Mouse (Mus musculus): ENCODE data around the gene Apcs.

DNA sequence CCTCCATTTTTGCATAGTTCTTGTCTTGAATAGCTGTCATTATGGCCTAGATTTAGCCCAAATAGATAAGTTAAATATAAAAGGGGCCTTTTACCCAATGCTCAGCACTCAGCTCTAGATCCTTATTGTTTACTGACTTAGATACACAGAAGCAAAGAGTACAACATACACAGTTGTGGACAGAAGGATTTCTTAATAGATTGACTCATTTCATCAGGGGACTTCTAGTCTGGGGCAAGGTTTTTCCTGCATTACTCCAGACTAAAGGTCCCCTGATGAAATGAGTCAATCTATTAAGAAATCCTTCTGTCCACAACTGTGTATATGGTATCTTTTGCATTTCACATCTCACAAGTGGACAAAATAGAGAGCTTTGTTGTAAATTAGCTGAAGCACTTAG, 8.5 kb upstream of the Apcs start:
- TF ChIP-seq POLR2A (IDR thresholded peaks at IDR 0.05; ENCODE audit: low read depth, low read length) (no peak), CTCF (IDR thresholded peaks at IDR 0.05; ENCODE audit: extremely low read depth, insufficient read length, insufficient replicate concordance, low read depth, low read length) (no peak)
